Mouse (Mus musculus): ENCODE results near the gene Agbl2.

GRCm38 (mm10) chr2:90877584-90878259 is 95.2 kb downstream of the Agbl2 start:
- no peak for TF ChIP-seq GATA1 (IDR thresholded peaks at IDR 0.05; ENCODE audit: low read length)
- TF ChIP-seq TAL1 (IDR thresholded peaks at IDR 0.05; ENCODE audit: low read length), result no peak
